Mouse (Mus musculus) brain, embryonic 14.5 days (tissue): ENCODE measurements around the gene Uhrf2.
"Not testable (repeated sequence)": the region's sequence is repeated elsewhere in the genome, so short reads cannot be mapped to it uniquely, and the experiment has no call there.

ENCODE experiments used
- CTCF ChIP-seq: fragments of 200-500 bp; IDR thresholded peaks from 2 replicates; pipeline ENCODE4 v1.5.1; 2012; ENCODE audit warnings: inconsistent platforms, mild to moderate bottlenecking, moderate library complexity, borderline replicate concordance; ENCODE audit not compliant: insufficient read depth, insufficient read length; ENCODE audit errors: extremely low read depth
- POLR2A ChIP-seq: fragments of 200-500 bp; IDR thresholded peaks from 2 replicates; pipeline ENCODE4 v1.6.1; 2012; ENCODE audit warnings: mild to moderate bottlenecking, inconsistent platforms, borderline replicate concordance; ENCODE audit not compliant: poor library complexity, insufficient read depth, insufficient read length, severe bottlenecking; ENCODE audit errors: extremely low read depth

GRCm38 (mm10) chr19:30023419-30023818 lies 6.9 kb upstream of the Uhrf2 start:
- not testable (repeated sequence) for TF ChIP-seq CTCF, POLR2A
